Mouse (Mus musculus) neural tube, embryonic 14.5 days (tissue): ENCODE measurements at regions not wholly inside any gene's neighbourhood (a gene's known extent, or its start where the extent isn't known, plus 50 kb on each side); places are given as distances from the start of the nearest gene placed in this dataset.

Experiments
- ATAC-seq: fragments of 200-750 bp; cut with Nextera tagmentation; 2 replicates; pipeline ENCODE4 v1.8.0; 2017; ENCODE audit warnings: low read depth, mild to moderate bottlenecking, moderate TSS enrichment, moderate library complexity
- H3K27ac ChIP-seq: fragments of 300-500 bp; sonication (generic); 2 replicates; pipeline ENCODE4 v1.5.1; 2014; ENCODE audit warnings: low read depth, mild to moderate bottlenecking, control low read depth, low read length, moderate library complexity, mixed read lengths
- H3K27me3 ChIP-seq: fragments of 300-500 bp; sonication (generic); 2 replicates; pipeline ENCODE4 v1.6.1; 2014; ENCODE audit warnings: low read length; ENCODE audit not compliant: control insufficient read depth, insufficient read depth
- H3K36me3 ChIP-seq: fragments of 300-500 bp; sonication (generic); 2 replicates; pipeline ENCODE4 v1.6.1; 2014; ENCODE audit warnings: low read length, mixed read lengths; ENCODE audit not compliant: control insufficient read depth, insufficient read depth
- H3K4me1 ChIP-seq: fragments of 300-500 bp; sonication (generic); 2 replicates; pipeline ENCODE4 v1.6.1; 2014; ENCODE audit warnings: low read length; ENCODE audit not compliant: control insufficient read depth, insufficient read depth
- H3K4me2 ChIP-seq: fragments of 300-500 bp; sonication (generic); 2 replicates; pipeline ENCODE4 v1.6.1; 2014; ENCODE audit warnings: mild to moderate bottlenecking, low read depth, low read length, control low read depth
- H3K4me3 ChIP-seq: fragments of 300-500 bp; sonication (generic); 2 replicates; pipeline ENCODE4 v1.5.1; 2014; ENCODE audit warnings: low read depth, low read length, control low read depth, mixed read lengths
- H3K9ac ChIP-seq: fragments of 300-500 bp; sonication (generic); replicated peaks from 2 replicates; pipeline ENCODE4 v1.6.1; 2014; ENCODE audit warnings: low read depth, mild to moderate bottlenecking, control low read depth, low read length, mixed read lengths
- H3K9me3 ChIP-seq: fragments of 300-500 bp; sonication (generic); 2 replicates; pipeline ENCODE4 v1.6.1; 2016; ENCODE audit warnings: low read length; ENCODE audit not compliant: control insufficient read depth
- WGBS: fragments of 180-500 bp; shearing (Covaris S2); extraction: QIAGEN DNeasy Blood & Tissue Kit; methylation state at CpG from one replicate; pipeline ENCODE4 v1.1.7; 2014; 5-methylcytosine and 5-hydroxymethylcytosine counted together

DNA sequence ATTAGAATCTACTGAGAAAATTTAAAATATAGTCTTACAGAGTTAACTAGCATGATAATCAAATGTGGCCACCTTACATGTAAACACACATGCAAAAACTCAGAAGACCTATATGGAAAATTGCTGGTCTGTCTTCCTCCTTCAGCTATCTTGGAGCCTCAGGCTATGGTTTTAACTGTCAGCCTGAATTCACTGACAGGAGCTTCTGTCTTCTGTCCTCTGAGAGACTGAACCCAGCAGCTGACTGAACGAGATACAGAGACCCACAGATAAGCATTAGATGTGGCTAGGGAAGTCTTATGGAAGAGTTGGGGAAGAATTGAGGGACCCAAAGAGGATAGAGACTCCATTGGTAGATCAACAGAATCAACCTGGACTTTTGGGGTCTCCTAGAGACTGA, 360.0 kb upstream of the Meox2 start:
- 84% methylated on average over 1 of the region's 1 CpGs for WGBS
- H3K36me3 ChIP-seq, result no peaks in the 10 kb centered on the region
- no peaks in the 10 kb centered on the region for H3K4me1 ChIP-seq

DNA sequence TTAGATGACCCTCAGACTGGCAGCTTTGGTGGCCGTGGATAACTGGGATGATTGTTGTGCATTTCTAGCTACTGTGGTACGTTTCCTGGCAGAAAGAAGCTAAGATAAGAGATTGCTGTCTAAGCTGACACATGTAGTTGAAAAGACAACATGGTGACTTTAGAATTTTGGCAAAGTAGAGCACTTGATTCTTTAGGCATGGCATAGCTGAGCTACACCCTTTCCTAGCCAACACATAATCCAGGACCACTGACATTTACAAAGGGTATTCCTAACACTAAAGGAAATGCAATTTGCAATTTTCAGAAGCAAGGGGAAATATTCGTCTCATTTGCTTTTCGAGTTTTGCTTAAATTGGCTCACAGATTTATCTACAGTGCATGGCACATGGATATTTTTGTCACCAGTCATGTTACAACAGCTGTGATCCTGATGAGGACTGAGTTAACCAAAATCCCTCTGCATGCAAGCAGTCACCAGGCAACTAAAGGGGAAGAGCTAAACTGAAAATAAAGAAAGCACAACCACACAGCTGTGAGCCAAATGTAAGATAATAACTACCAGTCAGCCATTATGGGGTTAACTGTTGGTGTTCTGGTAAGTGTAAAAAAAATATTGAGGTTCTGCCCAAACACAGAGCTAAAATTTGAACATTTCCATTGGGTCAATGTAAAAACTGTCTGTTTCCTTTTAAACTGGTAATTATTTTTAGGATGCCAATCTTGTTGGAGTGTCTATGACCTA, 342.9 kb upstream of the Meox2 start:
- Histone ChIP-seq H3K4me3 (no peak overlapping the region), H3K9me3 (no peaks in the 10 kb centered on the region), H3K4me1 (no peaks in the 10 kb centered on the region), H3K27ac (no peak overlapping the region), H3K9ac (no peak overlapping the region), H3K36me3 (no peaks in the 10 kb centered on the region), H3K27me3 (no peaks in the 10 kb centered on the region), H3K4me2 (no peak overlapping the region)
- ATAC-seq, result no peak
- WGBS, result 86% methylated on average over 4 of the region's 4 CpGs

More for the DNA sequence above, 360.0 kb upstream of the Meox2 start:
- no peak overlapping the region for H3K9ac ChIP-seq
- no peak overlapping the region for H3K4me3 ChIP-seq
- no peak overlapping the region for H3K4me2 ChIP-seq
- no peak for ATAC-seq
- no peaks in the 10 kb centered on the region for H3K27me3 ChIP-seq
- H3K27ac ChIP-seq, result no peak overlapping the region
- no peaks in the 10 kb centered on the region; the same call in 1 of the 2 replicates for H3K9me3 ChIP-seq

DNA sequence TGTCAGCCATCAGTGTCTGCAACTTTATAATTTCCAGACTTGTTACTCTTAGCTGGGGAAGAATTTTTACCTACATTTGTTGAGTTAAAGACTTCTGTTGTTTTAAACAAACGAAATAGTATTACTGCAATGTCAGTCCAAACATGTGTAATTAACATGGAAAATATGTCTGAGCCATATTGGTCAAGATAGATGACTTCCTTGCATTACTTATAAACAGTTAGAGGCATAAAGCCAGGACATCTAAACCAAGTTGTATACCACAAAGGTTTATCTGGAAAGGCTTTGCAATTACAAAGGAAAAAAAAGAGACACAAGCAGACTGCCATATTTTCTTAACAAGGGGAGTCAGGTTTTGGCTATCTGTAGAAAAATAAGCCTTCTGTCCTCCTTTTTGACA, 342.2 kb upstream of the Meox2 start:
- H3K9me3 ChIP-seq, result no peaks in the 10 kb centered on the region
- H3K36me3 ChIP-seq, result no peaks in the 10 kb centered on the region
- H3K4me1 ChIP-seq, result no peaks in the 10 kb centered on the region
- H3K27me3 ChIP-seq, result no peaks in the 10 kb centered on the region
- WGBS, result 54% methylated on average over 1 of the region's 1 CpGs
- H3K4me3 ChIP-seq, result no peak overlapping the region
- no peak overlapping the region for H3K27ac ChIP-seq
- H3K4me2 ChIP-seq, result no peak overlapping the region
- no peak overlapping the region for H3K9ac ChIP-seq
- no peak for ATAC-seq

DNA sequence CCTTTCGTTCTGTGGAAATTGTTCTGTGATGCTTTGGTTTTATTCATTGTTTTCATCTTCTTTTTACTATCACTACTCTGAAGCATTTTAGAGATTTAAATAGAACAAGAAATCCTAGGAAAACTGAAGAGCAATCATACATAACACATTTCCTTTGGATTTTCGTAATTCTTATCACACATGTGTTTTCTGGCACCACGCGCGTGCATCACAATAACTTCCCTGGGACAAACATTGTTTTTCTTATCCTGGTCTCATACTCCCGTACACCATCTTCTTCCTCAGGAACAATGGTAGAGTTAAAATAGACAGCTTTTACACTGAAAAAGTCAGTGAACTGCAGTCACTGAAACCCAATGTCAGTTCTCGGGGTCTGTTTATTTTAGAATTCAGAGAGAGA, 327.6 kb upstream of the Meox2 start:
- Histone ChIP-seq H3K27me3 (no peaks in the 10 kb centered on the region), H3K9ac (no peak overlapping the region), H3K4me3 (no peak overlapping the region), H3K36me3 (no peaks in the 10 kb centered on the region), H3K9me3 (no peaks in the 10 kb centered on the region), H3K4me2 (no peak overlapping the region), H3K27ac (no peak overlapping the region), H3K4me1 (no peaks in the 10 kb centered on the region)
- no peak for ATAC-seq
- 88% methylated on average over 7 of the region's 7 CpGs for WGBS

GRCm38 (mm10) chr12:36790866-36791265, 317.5 kb upstream of the Meox2 start:
- WGBS, result 77% methylated on average over 2 of the region's 2 CpGs
- no peaks in the 10 kb centered on the region for H3K9me3 ChIP-seq
- no peak for ATAC-seq
- H3K9ac ChIP-seq, result no peak overlapping the region
- H3K4me1 ChIP-seq, result no peaks in the 10 kb centered on the region
- no peak overlapping the region for H3K4me2 ChIP-seq
- H3K4me3 ChIP-seq, result no peak overlapping the region
- no peaks in the 10 kb centered on the region for H3K36me3 ChIP-seq
- H3K27ac ChIP-seq, result no peak overlapping the region
- H3K27me3 ChIP-seq, result peaks cover 21% of the 10 kb centered on the region; the same call in 1 of the 2 replicates

- ATAC-seq, result no peak
- peaks cover 23% of the 10 kb centered on the region; the same call in 1 of the 2 replicates for H3K27me3 ChIP-seq
Observed at GRCm38 (mm10) chr12:36791430-36791829, 316.9 kb upstream of the Meox2 start.

GRCm38 (mm10) chr12:36792205-36792604, 316.1 kb upstream of the Meox2 start:
- 66% methylated on average over 3 of the region's 3 CpGs for WGBS
- Histone ChIP-seq H3K9ac (no peak overlapping the region), H3K27me3 (peaks cover 22% of the 10 kb centered on the region; the same call in 1 of the 2 replicates), H3K4me3 (no peak overlapping the region), H3K9me3 (no peaks in the 10 kb centered on the region), H3K36me3 (no peaks in the 10 kb centered on the region), H3K27ac (no peak overlapping the region), H3K4me2 (no peak overlapping the region), H3K4me1 (no peaks in the 10 kb centered on the region)
- no peak for ATAC-seq

More at GRCm38 (mm10) chr12:36791430-36791829, 316.9 kb upstream of the Meox2 start:
- Histone ChIP-seq H3K9me3 (no peaks in the 10 kb centered on the region), H3K4me1 (no peaks in the 10 kb centered on the region), H3K27ac (no peak overlapping the region), H3K4me2 (no peak overlapping the region), H3K9ac (no peak overlapping the region), H3K4me3 (no peak overlapping the region), H3K36me3 (no peaks in the 10 kb centered on the region)
- 84% methylated on average over 3 of the region's 3 CpGs for WGBS

DNA sequence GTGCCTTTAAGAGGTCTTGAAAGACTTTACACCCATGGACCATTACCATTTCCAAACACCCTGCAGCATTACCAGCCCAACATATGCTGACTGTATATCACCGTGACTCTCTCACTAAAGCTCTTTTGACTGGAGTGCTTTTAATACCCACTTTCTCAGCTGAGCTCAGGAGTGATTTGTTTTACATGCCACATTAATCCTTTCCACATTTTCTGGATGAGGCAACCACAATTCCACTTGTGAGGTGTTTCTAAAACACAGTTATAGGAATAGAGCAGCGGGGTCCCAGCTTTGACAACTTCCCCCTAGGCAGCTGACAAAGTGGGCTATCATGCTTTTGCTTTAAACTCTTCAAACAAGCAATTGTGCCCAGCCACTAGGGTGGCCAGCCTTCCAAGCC, 314.5 kb upstream of the Meox2 start:
- peak; percentile 92 for ATAC-seq
- peaks cover 20% of the 10 kb centered on the region; the same call in 1 of the 2 replicates for H3K27me3 ChIP-seq
- no peak overlapping the region for H3K9ac ChIP-seq
- no peaks in the 10 kb centered on the region for H3K36me3 ChIP-seq
- H3K4me2 ChIP-seq, result no peak overlapping the region
- 1% methylated on average over 2 of the region's 2 CpGs for WGBS
- H3K27ac ChIP-seq, result no peak overlapping the region
- no peaks in the 10 kb centered on the region for H3K9me3 ChIP-seq
- H3K4me3 ChIP-seq, result no peak overlapping the region
- H3K4me1 ChIP-seq, result no peaks in the 10 kb centered on the region

DNA sequence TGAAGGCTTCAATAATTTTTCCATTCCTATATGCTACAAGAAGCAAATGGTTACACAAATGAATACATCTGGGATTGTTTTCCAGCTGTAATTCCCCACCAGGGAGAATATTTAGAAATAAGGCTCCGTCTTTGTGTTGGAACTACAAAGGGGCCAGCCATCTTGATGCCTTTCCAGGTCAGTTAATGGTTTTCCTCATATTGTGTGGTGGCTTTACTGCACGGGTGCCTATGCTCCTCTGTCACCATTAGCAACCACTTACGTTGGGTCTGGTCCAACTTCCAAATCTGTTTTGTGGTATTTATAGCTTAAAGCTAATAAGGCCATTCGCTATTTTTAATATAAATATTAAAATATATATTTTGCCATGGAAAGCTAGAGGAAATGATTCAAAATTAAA, 312.1 kb upstream of the Meox2 start:
- Histone ChIP-seq H3K9me3 (no peaks in the 10 kb centered on the region), H3K4me1 (no peaks in the 10 kb centered on the region), H3K4me2 (no peak overlapping the region), H3K9ac (no peak overlapping the region), H3K4me3 (no peak overlapping the region), H3K36me3 (no peaks in the 10 kb centered on the region), H3K27me3 (peaks cover 14% of the 10 kb centered on the region; the same call in 1 of the 2 replicates), H3K27ac (no peak overlapping the region)
- ATAC-seq, result no peak
- 42% methylated on average over 4 of the region's 4 CpGs for WGBS
